Mouse (Mus musculus) megakaryocyte progenitor cell, adult 5-6 weeks (primary cell): ENCODE measurements around the gene Camk1d. TPM values are rescaled to one million over a fixed set of nuclear protein-coding genes. Genes with fewer than 3 reads are reported as not detected.
"Not testable (repeated sequence)": the region's sequence is repeated elsewhere in the genome, so short reads cannot be mapped to it uniquely, and the experiment has no call there.

Experiments used
- ATAC-seq: replicated peaks from 2 replicates; pipeline ENCODE4 v1.8.0; 2016; ENCODE audit warnings: mild to moderate bottlenecking, moderate TSS enrichment, inconsistent platforms; ENCODE audit not compliant: poor library complexity
- total RNA-seq, 2 experiments: library from RNA; stranded (forward) in 1 of 2; stranded (reverse) in 1 of 2; fragments of 157-497, 149-512 nt in 1 of 2; fragments of 200-1000 nt in 1 of 2; gene quantifications; 2 replicates each; pipeline versions ENCODE4 v1.2.3 to v1.2.4; 2015 to 2017

Camk1d gene
- total RNA-seq, 2 experiments from 2014 or later = 1.5 to 4.2 TPM

GRCm38 (mm10) chr2:5584318-5585027, 129.8 kb downstream of the Camk1d start:
- no peak for ATAC-seq

- ATAC-seq = no peak
Measured at GRCm38 (mm10) chr2:5579391-5579790, 134.9 kb downstream of the Camk1d start.

GRCm38 (mm10) chr2:5577399-5578129, 136.8 kb downstream of the Camk1d start:
- ATAC-seq = no peak

- ATAC-seq = no peak
Measured at GRCm38 (mm10) chr2:5572314-5573006, 141.9 kb downstream of the Camk1d start.

- ATAC-seq = no peak
Measured at GRCm38 (mm10) chr2:5566611-5567010, 147.7 kb downstream of the Camk1d start.

- ATAC-seq = no peak
Measured at GRCm38 (mm10) chr2:5563685-5564084, 150.6 kb downstream of the Camk1d start.

- no peak for ATAC-seq
Measured at GRCm38 (mm10) chr2:5561446-5561845, 152.9 kb downstream of the Camk1d start.

GRCm38 (mm10) chr2:5553264-5553663, 161.1 kb downstream of the Camk1d start:
- no peak for ATAC-seq

GRCm38 (mm10) chr2:5551758-5552255, 162.5 kb downstream of the Camk1d start:
- no peak for ATAC-seq

- no peak for ATAC-seq
Measured at GRCm38 (mm10) chr2:5549334-5549733, 165.0 kb downstream of the Camk1d start.

GRCm38 (mm10) chr2:5548872-5549271, 165.4 kb downstream of the Camk1d start:
- no peak for ATAC-seq

GRCm38 (mm10) chr2:5540870-5541269, 173.4 kb downstream of the Camk1d start:
- ATAC-seq = no peak

GRCm38 (mm10) chr2:5539894-5540293, 174.4 kb downstream of the Camk1d start:
- not testable (repeated sequence) for ATAC-seq

- no peak for ATAC-seq
Measured at GRCm38 (mm10) chr2:5533868-5534267, 180.4 kb downstream of the Camk1d start.

- no peak for ATAC-seq
Measured at GRCm38 (mm10) chr2:5529992-5530391, 184.3 kb downstream of the Camk1d start.

GRCm38 (mm10) chr2:5519221-5519669, 195.1 kb downstream of the Camk1d start:
- no peak for ATAC-seq

- no peak for ATAC-seq
Measured at GRCm38 (mm10) chr2:5515106-5515505, 199.2 kb downstream of the Camk1d start.

- no peak for ATAC-seq
Measured at GRCm38 (mm10) chr2:5514095-5514494, 200.2 kb downstream of the Camk1d start.

- peak; percentile 71 for ATAC-seq
Measured at GRCm38 (mm10) chr2:5513621-5514020, 200.7 kb downstream of the Camk1d start.

- ATAC-seq = no peak
Measured at GRCm38 (mm10) chr2:5510042-5510441, 204.3 kb downstream of the Camk1d start.

GRCm38 (mm10) chr2:5499620-5500019, 214.7 kb downstream of the Camk1d start:
- ATAC-seq = no peak
